In genomic region chr6:103431595-103431957, GRCm38 (mm10) we compare ENCODE assay signal across 22 mouse cellular contexts.
A peak's percentile ranks its signal among the peaks of the same experiment; 100 is the strongest.
DNase-seq lines count a peak whose midpoint lies in the region; ATAC-seq lines count a peak whose summit lies in the region.
"Had no signal": no experiment of that assay in that cellular context is flagged by ENCODE, and none has a peak within 500 bp of the region (broad histone marks: within the 10 kb centered on the region; RNA-seq: fewer than 3 reads in every experiment).

No protein-coding gene starts in this region.

- no peak overlapping the region for H3K9ac ChIP-seq in forebrain, embryonic 16.5 days (replicated peaks; ENCODE audit: low read depth, low read length)
- H3K9ac ChIP-seq in forebrain, embryonic 11.5 days (ENCODE audit: low read length): no peak overlapping the region
- H3K9ac ChIP-seq in hindbrain, embryonic 15.5 days: no peak overlapping the region
- no peak overlapping the region for H3K9ac ChIP-seq in midbrain, embryonic 15.5 days
- no peak overlapping the region for H3K9ac ChIP-seq in midbrain, embryonic 11.5 days (ENCODE audit: low read length)
- H3K9ac ChIP-seq in midbrain, embryonic 16.5 days (ENCODE audit: low read depth, low read length): no peak overlapping the region
- H3K9ac ChIP-seq: embryonic facial prominence, embryonic 12.5 days; heart, embryonic 15.5 days; intestine, embryonic 15.5 days had no signal

- intact Hi-C loops in heart, postnatal 10 days (cut with DNase I): no loop called here

- H3K9me3 ChIP-seq in forebrain, embryonic 16.5 days (ENCODE audit: control insufficient read depth, low read length): no peaks in the 10 kb centered on the region
- H3K9me3 ChIP-seq in forebrain, embryonic 11.5 days (ENCODE audit: control insufficient read depth, low read length): no peaks in the 10 kb centered on the region
- no peaks in the 10 kb centered on the region for H3K9me3 ChIP-seq in hindbrain, embryonic 15.5 days
- no peaks in the 10 kb centered on the region for H3K9me3 ChIP-seq in hindbrain, embryonic 10.5 days
- no peaks in the 10 kb centered on the region for H3K9me3 ChIP-seq in midbrain, embryonic 15.5 days
- no peaks in the 10 kb centered on the region for H3K9me3 ChIP-seq in midbrain, embryonic 11.5 days (ENCODE audit: control insufficient read depth, low read length)
- H3K9me3 ChIP-seq in midbrain, embryonic 16.5 days (replicated peaks; ENCODE audit: control insufficient read depth, low read length, poor library complexity, severe bottlenecking): no peaks in the 10 kb centered on the region
- H3K9me3 ChIP-seq: embryonic facial prominence, embryonic 12.5 days; heart, embryonic 15.5 days; intestine, embryonic 15.5 days had no signal

- H3K4me3 ChIP-seq in forebrain, embryonic 16.5 days (replicated peaks; ENCODE audit: low read length): no peak overlapping the region
- H3K4me3 ChIP-seq in forebrain, embryonic 11.5 days (ENCODE audit: low read depth, low read length): no peak overlapping the region
- H3K4me3 ChIP-seq in hindbrain, embryonic 15.5 days: no peak overlapping the region
- H3K4me3 ChIP-seq in hindbrain, embryonic 10.5 days: no peak overlapping the region
- no peak overlapping the region for H3K4me3 ChIP-seq in midbrain, embryonic 15.5 days
- no peak overlapping the region for H3K4me3 ChIP-seq in midbrain, embryonic 11.5 days (ENCODE audit: low read depth, low read length)
- H3K4me3 ChIP-seq in midbrain, embryonic 16.5 days (ENCODE audit: low read depth, low read length): no peak overlapping the region
- H3K4me3 ChIP-seq: embryonic facial prominence, embryonic 12.5 days; heart, adult 2 months; heart, embryonic 15.5 days; intestine, embryonic 15.5 days had no signal

- WGBS in forebrain, embryonic 16.5 days: 44% methylated on average over 5 of the region's 5 CpGs
- WGBS in forebrain, embryonic 11.5 days: 90% methylated on average over 5 of the region's 5 CpGs
- WGBS in hindbrain, embryonic 15.5 days: 53% methylated on average over 5 of the region's 5 CpGs
- WGBS in hindbrain, embryonic 10.5 days: 84% methylated on average over 5 of the region's 5 CpGs
- WGBS in midbrain, embryonic 15.5 days: 57% methylated on average over 5 of the region's 5 CpGs
- WGBS in midbrain, embryonic 11.5 days: 77% methylated on average over 5 of the region's 5 CpGs
- 44% methylated on average over 5 of the region's 5 CpGs for WGBS in midbrain, embryonic 16.5 days

- H3K27me3 ChIP-seq in forebrain, embryonic 16.5 days (replicated peaks; ENCODE audit: control insufficient read depth, insufficient read depth, low read length): no peaks in the 10 kb centered on the region
- H3K27me3 ChIP-seq in forebrain, embryonic 11.5 days (ENCODE audit: control insufficient read depth, insufficient read depth, low read length): no peaks in the 10 kb centered on the region
- no peaks in the 10 kb centered on the region for H3K27me3 ChIP-seq in hindbrain, embryonic 15.5 days
- no peaks in the 10 kb centered on the region for H3K27me3 ChIP-seq in hindbrain, embryonic 10.5 days (ENCODE audit: insufficient read depth, poor library complexity, severe bottlenecking)
- H3K27me3 ChIP-seq in midbrain, embryonic 15.5 days (replicated peaks): no peaks in the 10 kb centered on the region
- H3K27me3 ChIP-seq in midbrain, embryonic 11.5 days (ENCODE audit: control insufficient read depth, insufficient read depth, low read length): no peaks in the 10 kb centered on the region
- H3K27me3 ChIP-seq in midbrain, embryonic 16.5 days (ENCODE audit: control insufficient read depth, insufficient read depth, low read depth, low read length): no peaks in the 10 kb centered on the region
- H3K27me3 ChIP-seq: CH12.LX; embryonic facial prominence, embryonic 12.5 days; heart, embryonic 15.5 days; intestine, embryonic 15.5 days; Patski had no signal

- no peaks in the 10 kb centered on the region for H3K36me3 ChIP-seq in forebrain, embryonic 16.5 days (ENCODE audit: control insufficient read depth, insufficient read depth)
- H3K36me3 ChIP-seq in forebrain, embryonic 11.5 days (ENCODE audit: control insufficient read depth, insufficient read depth, low read length): no peaks in the 10 kb centered on the region
- no peaks in the 10 kb centered on the region for H3K36me3 ChIP-seq in hindbrain, embryonic 15.5 days
- no peaks in the 10 kb centered on the region for H3K36me3 ChIP-seq in hindbrain, embryonic 10.5 days
- no peaks in the 10 kb centered on the region for H3K36me3 ChIP-seq in midbrain, embryonic 15.5 days (replicated peaks)
- H3K36me3 ChIP-seq in midbrain, embryonic 11.5 days (ENCODE audit: control insufficient read depth, insufficient read depth, low read length): no peaks in the 10 kb centered on the region
- H3K36me3 ChIP-seq in midbrain, embryonic 16.5 days (ENCODE audit: control insufficient read depth, insufficient read depth, low read length): no peaks in the 10 kb centered on the region
- H3K36me3 ChIP-seq: embryonic facial prominence, embryonic 12.5 days; heart, embryonic 15.5 days; intestine, embryonic 15.5 days had no signal

- ATAC-seq in forebrain, embryonic 16.5 days: peak; percentile 14; the same call in 1 of the 2 replicates
- no peak for ATAC-seq in forebrain, embryonic 11.5 days (replicated peaks; ENCODE audit: low FRiP score)
- ATAC-seq in hindbrain, embryonic 15.5 days (ENCODE audit: low FRiP score, low read depth): 0 out of 2 replicates have a peak, but pooled peaks have one; percentile 55
- 0 out of 2 replicates have a peak, but pooled peaks have one; percentile 54 for ATAC-seq in midbrain, embryonic 15.5 days (replicated peaks)
- no peak for ATAC-seq in midbrain, embryonic 11.5 days (ENCODE audit: low FRiP score)
- 0 out of 2 replicates have a peak, but pooled peaks have one; percentile 42 for ATAC-seq in midbrain, embryonic 16.5 days
- ATAC-seq: activated CD4-positive, CD25-positive, alpha-beta regulatory T cell, adult 4 months; intestine, embryonic 15.5 days; Patski had no signal

- H3K4me1 ChIP-seq in forebrain, embryonic 16.5 days (replicated peaks; ENCODE audit: control insufficient read depth, insufficient read depth, low read length): peaks cover 6% of the 10 kb centered on the region
- no peaks in the 10 kb centered on the region for H3K4me1 ChIP-seq in forebrain, embryonic 11.5 days (replicated peaks; ENCODE audit: control insufficient read depth, insufficient read depth, low read length)
- H3K4me1 ChIP-seq in hindbrain, embryonic 15.5 days (replicated peaks): 0 out of 2 replicates have a peak, but pooled peaks cover 7% of the 10 kb centered on the region
- H3K4me1 ChIP-seq in hindbrain, embryonic 10.5 days (replicated peaks): no peaks in the 10 kb centered on the region
- peaks cover 9% of the 10 kb centered on the region; the same call in 1 of the 2 replicates for H3K4me1 ChIP-seq in midbrain, embryonic 15.5 days
- H3K4me1 ChIP-seq in midbrain, embryonic 11.5 days (ENCODE audit: control insufficient read depth, insufficient read depth, low read length): no peaks in the 10 kb centered on the region
- H3K4me1 ChIP-seq in midbrain, embryonic 16.5 days (ENCODE audit: control insufficient read depth, insufficient read depth, low read length): peaks cover 4% of the 10 kb centered on the region; the same call in 1 of the 2 replicates
- H3K4me1 ChIP-seq: embryonic facial prominence, embryonic 12.5 days; heart, embryonic 15.5 days; intestine, embryonic 15.5 days had no signal

- no peak overlapping the region; the same call in 1 of the 2 replicates for H3K27ac ChIP-seq in forebrain, embryonic 16.5 days (ENCODE audit: low read length)
- no peak overlapping the region for H3K27ac ChIP-seq in forebrain, embryonic 11.5 days (ENCODE audit: low read depth, low read length)
- H3K27ac ChIP-seq in hindbrain, embryonic 15.5 days (replicated peaks): peak overlapping the region; percentile 74
- no peak overlapping the region for H3K27ac ChIP-seq in hindbrain, embryonic 10.5 days
- H3K27ac ChIP-seq in midbrain, embryonic 15.5 days: peak overlapping the region; percentile 76; the same call in 1 of the 2 replicates
- H3K27ac ChIP-seq in midbrain, embryonic 11.5 days (ENCODE audit: low read depth, low read length): no peak overlapping the region
- H3K27ac ChIP-seq in midbrain, embryonic 16.5 days (ENCODE audit: low read length): peak overlapping the region; percentile 73; the same call in 1 of the 2 replicates
- H3K27ac ChIP-seq: embryonic facial prominence, embryonic 12.5 days; heart, adult 2 months; heart, embryonic 15.5 days; intestine, embryonic 15.5 days had no signal

- DNase-seq in forebrain, embryonic 11.5 days (ENCODE audit: low spot score): no peak
- DNase-seq in hindbrain, embryonic 10.5 days (ENCODE audit: low spot score): no peak
- no peak for DNase-seq in midbrain, embryonic 11.5 days (ENCODE audit: low spot score, missing footprints)
- DNase-seq in heart, postnatal 10 days: no peak
- DNase-seq: adrenal gland, postnatal 14 days; cerebellum, adult 11-12 months; cerebellum, adult 9-10 months; cerebellum, postnatal 25 days; gastrocnemius, postnatal 14 days; heart, adult 2 months; kidney, adult 18-20 months had no signal

- H3K4me2 ChIP-seq in forebrain, embryonic 16.5 days (ENCODE audit: low read length): no peak overlapping the region
- no peak overlapping the region for H3K4me2 ChIP-seq in forebrain, embryonic 11.5 days (ENCODE audit: low read depth, low read length, severe bottlenecking)
- no peak overlapping the region for H3K4me2 ChIP-seq in hindbrain, embryonic 15.5 days
- H3K4me2 ChIP-seq in midbrain, embryonic 15.5 days: no peak overlapping the region
- no peak overlapping the region for H3K4me2 ChIP-seq in midbrain, embryonic 11.5 days
- no peak overlapping the region for H3K4me2 ChIP-seq in midbrain, embryonic 16.5 days (ENCODE audit: low read length)
- H3K4me2 ChIP-seq: embryonic facial prominence, embryonic 12.5 days; heart, embryonic 11.5 days; heart, embryonic 15.5 days; intestine, embryonic 15.5 days had no signal

Comparison
In these comparisons a context has a peak if more than half of its experiments do, and no peak if none do; other contexts are left out.
1. ATAC-seq: peak in forebrain, embryonic 16.5 days (single experiment), hindbrain, embryonic 15.5 days (single experiment), midbrain, embryonic 15.5 days (single experiment) and midbrain, embryonic 16.5 days (single experiment); none in forebrain, embryonic 11.5 days (single experiment) and midbrain, embryonic 11.5 days (single experiment).
2. H3K27ac ChIP-seq: peak in hindbrain, embryonic 15.5 days (single experiment), midbrain, embryonic 15.5 days (single experiment) and midbrain, embryonic 16.5 days (single experiment); none in forebrain, embryonic 16.5 days (single experiment), forebrain, embryonic 11.5 days (single experiment), hindbrain, embryonic 10.5 days (single experiment) and midbrain, embryonic 11.5 days (single experiment).